Mouse (Mus musculus) kidney, adult 2 months (tissue): ENCODE results near the gene Shmt1. TPM values are rescaled to one million over a fixed set of nuclear protein-coding genes. Genes with fewer than 3 reads are reported as not detected.

Experiments used
- DNase-seq: peaks from one replicate; pipeline ENCODE4 v3.0.0; 2021
- H3K27ac ChIP-seq: fragments of 200-500 bp; 2 replicates; pipeline ENCODE4 v1.5.1; 2012; ENCODE audit warnings: low read depth, low read length, control low read depth, inconsistent platforms; ENCODE audit not compliant: insufficient read depth
- H3K27me3 ChIP-seq: fragments of 200-500 bp; replicated peaks from 2 replicates; pipeline ENCODE4 v1.6.1; 2012; ENCODE audit warnings: mild to moderate bottlenecking, moderate library complexity, low read length, inconsistent platforms; ENCODE audit not compliant: control insufficient read depth, insufficient read depth
- H3K36me3 ChIP-seq: fragments of 200-500 bp; 2 replicates; pipeline ENCODE4 v1.6.1; 2012; ENCODE audit warnings: mild to moderate bottlenecking, moderate library complexity, low read length, inconsistent platforms; ENCODE audit not compliant: control insufficient read depth, insufficient read depth
- H3K4me1 ChIP-seq: fragments of 200-500 bp; 2 replicates; pipeline ENCODE4 v1.6.1; 2011; ENCODE audit warnings: low read length; ENCODE audit not compliant: control insufficient read depth, insufficient read depth
- H3K4me3 ChIP-seq: fragments of 200-500 bp; 2 replicates; pipeline ENCODE4 v1.5.1; 2011; ENCODE audit warnings: mild to moderate bottlenecking, low read depth, low read length, control low read depth; ENCODE audit not compliant: insufficient read depth
- CTCF ChIP-seq: fragments of 200-500 bp; conservative IDR thresholded peaks from 2 replicates; pipeline ENCODE4 v1.5.1; 2011; ENCODE audit warnings: low read depth, mild to moderate bottlenecking, control low read depth, low read length, moderate library complexity, mixed read lengths; ENCODE audit not compliant: insufficient read depth, insufficient read length
- POLR2A ChIP-seq: fragments of 200-500 bp; IDR thresholded peaks from one replicate; pipeline ENCODE4 v1.6.1; 2011; ENCODE audit warnings: low read depth, low read length, control low read depth
- WGBS: fragments of 180-500 bp; shearing (Covaris S2); methylation state at CpG from one replicate; pipeline ENCODE4 v1.1.7; 2018; 5-methylcytosine and 5-hydroxymethylcytosine counted together
- polyA plus RNA-seq: library from polyadenylated mRNA; depleted of rRNA; stranded (reverse); fragments of >200 nt; gene quantifications from 2 replicates; pipeline ENCODE4 v1.2.3, GENCODE M21; 2012

The Shmt1 gene
- polyA plus RNA-seq, 1 experiment: 108 TPM

DNA sequence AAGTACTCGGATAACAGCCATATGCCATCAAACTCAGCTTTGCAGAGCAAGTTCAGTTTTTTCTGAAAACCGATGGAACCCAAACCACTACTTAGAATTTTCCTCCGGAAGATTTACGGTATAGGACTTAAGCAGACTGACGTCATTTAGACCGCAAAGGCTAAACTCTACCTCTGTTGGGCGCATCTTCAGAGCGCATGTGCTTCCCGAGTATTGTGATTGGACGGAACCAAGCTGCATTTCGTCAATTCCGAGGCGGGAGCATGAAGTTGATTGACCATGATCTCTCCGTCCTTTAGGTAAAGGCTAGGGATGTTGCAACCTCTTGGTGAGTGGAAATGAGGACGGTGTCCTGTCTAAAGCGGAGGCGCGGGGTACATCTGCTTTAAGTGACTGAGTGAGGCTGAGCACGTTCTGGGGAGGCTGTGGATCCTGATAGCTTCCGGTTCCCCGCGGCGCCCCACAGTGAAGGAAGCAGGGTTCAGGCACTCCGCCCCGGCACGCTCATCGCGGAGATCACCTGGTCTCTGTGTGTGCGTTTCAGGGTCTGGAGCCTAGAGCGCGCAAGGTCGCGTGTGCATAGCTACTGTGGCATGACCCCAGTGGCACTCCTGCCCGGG, 19.0 kb upstream of the Shmt1 start, which contains the start of gene Dhrs7b:
Gene Dhrs7b, plus strand, starts transcription at position 199 of the 620 bp plus-strand sequence.
- Histone ChIP-seq H3K4me1 (peaks cover 3% of the 10 kb centered on the region; the same call in 1 of the 2 replicates), H3K36me3 (no peaks in the 10 kb centered on the region), H3K27ac (peak within 1 kb of the TSS; percentile 27; the same call in 1 of the 2 replicates), H3K27me3 (no peaks in the 10 kb centered on the region), H3K4me3 (peak within 1 kb of the TSS; percentile 85)
- peak; percentile 95 for DNase-seq
- under 1% methylated on average over 34 of the region's 34 CpGs for WGBS
- no peak for TF ChIP-seq CTCF
- no peak for TF ChIP-seq POLR2A

DNA sequence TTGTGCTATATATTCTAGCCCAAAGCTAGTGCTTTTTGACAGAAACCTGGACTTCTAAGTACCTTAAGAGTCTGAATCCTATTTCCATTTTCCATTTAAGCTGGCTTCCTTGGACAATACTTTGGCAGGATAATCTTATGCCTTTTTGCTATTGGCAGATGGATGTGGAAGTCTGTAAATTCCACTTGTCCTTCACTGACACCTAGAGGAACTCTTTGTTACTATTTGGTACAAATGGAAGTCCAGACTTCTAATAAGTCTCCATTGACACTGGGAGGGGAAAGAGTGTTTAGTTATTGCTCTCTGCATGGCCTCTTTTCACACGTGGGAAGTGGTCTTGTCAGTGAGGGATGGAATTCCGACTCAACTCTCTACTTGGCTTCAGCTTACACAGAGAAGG, 17.4 kb upstream of the Shmt1 start:
- TF ChIP-seq CTCF (no peak), POLR2A (no peak)
- WGBS: 22% methylated on average over 2 of the region's 2 CpGs
- Histone ChIP-seq H3K27ac (no peak overlapping the region), H3K4me3 (no peak overlapping the region), H3K36me3 (no peaks in the 10 kb centered on the region), H3K4me1 (peaks cover 4% of the 10 kb centered on the region; the same call in 1 of the 2 replicates), H3K27me3 (no peaks in the 10 kb centered on the region)
- peak; percentile 61 for DNase-seq

- peak; percentile 70 for DNase-seq
- Histone ChIP-seq H3K36me3 (no peaks in the 10 kb centered on the region), H3K27ac (no peak overlapping the region), H3K27me3 (no peaks in the 10 kb centered on the region), H3K4me1 (peaks cover 4% of the 10 kb centered on the region; the same call in 1 of the 2 replicates), H3K4me3 (no peak overlapping the region)
- TF ChIP-seq POLR2A (no peak), CTCF (no peak)
- 60% methylated on average over 4 of the region's 4 CpGs for WGBS
Observed at GRCm38 (mm10) chr11:60827241-60827945, 15.9 kb upstream of the Shmt1 start.

GRCm38 (mm10) chr11:60826700-60827099, 15.2 kb upstream of the Shmt1 start:
- no peak overlapping the region for H3K4me3 ChIP-seq
- no peaks in the 10 kb centered on the region for H3K36me3 ChIP-seq
- no peaks in the 10 kb centered on the region for H3K27me3 ChIP-seq
- no peak for TF ChIP-seq CTCF
- no peak for TF ChIP-seq POLR2A
- no peak for DNase-seq
- H3K27ac ChIP-seq: no peak overlapping the region
- 68% methylated on average over 1 of the region's 1 CpGs for WGBS
- H3K4me1 ChIP-seq: peaks cover 4% of the 10 kb centered on the region; the same call in 1 of the 2 replicates

GRCm38 (mm10) chr11:60825191-60825590, 13.7 kb upstream of the Shmt1 start:
- H3K4me1 ChIP-seq: peaks cover 4% of the 10 kb centered on the region; the same call in 1 of the 2 replicates
- TF ChIP-seq POLR2A: no peak
- TF ChIP-seq CTCF: no peak
- H3K36me3 ChIP-seq: no peaks in the 10 kb centered on the region
- DNase-seq: peak; percentile 86
- no peaks in the 10 kb centered on the region for H3K27me3 ChIP-seq
- peak overlapping the region; percentile 7; the same call in 1 of the 2 replicates for H3K27ac ChIP-seq
- 26% methylated on average over 3 of the region's 3 CpGs for WGBS
- no peak overlapping the region for H3K4me3 ChIP-seq

DNA sequence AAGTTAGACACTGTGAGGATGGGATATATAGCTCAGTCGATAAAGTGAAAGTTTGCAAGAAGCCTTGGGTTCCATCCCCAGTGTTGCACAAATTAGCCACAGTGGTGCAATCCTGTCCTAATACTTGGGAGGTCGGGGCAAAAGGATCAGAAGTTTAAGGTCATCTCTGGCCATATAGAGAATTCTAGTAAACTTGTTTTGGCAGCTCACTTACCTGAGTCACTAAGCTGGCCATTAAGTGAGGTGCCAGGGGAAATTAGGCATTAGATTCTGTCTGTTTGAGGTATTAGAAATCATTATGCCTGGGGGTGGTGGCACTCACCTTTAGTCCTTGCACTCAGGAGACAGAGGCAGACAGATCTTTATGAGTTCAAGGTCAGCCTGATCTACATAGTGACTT, 12.3 kb upstream of the Shmt1 start:
- H3K27ac ChIP-seq: no peak overlapping the region
- H3K27me3 ChIP-seq: no peaks in the 10 kb centered on the region
- DNase-seq: no peak
- TF ChIP-seq POLR2A: no peak
- no peak overlapping the region for H3K4me3 ChIP-seq
- WGBS: 62% methylated on average over 2 of the region's 2 CpGs
- H3K4me1 ChIP-seq: peaks cover 4% of the 10 kb centered on the region; the same call in 1 of the 2 replicates
- no peaks in the 10 kb centered on the region for H3K36me3 ChIP-seq

DNA sequence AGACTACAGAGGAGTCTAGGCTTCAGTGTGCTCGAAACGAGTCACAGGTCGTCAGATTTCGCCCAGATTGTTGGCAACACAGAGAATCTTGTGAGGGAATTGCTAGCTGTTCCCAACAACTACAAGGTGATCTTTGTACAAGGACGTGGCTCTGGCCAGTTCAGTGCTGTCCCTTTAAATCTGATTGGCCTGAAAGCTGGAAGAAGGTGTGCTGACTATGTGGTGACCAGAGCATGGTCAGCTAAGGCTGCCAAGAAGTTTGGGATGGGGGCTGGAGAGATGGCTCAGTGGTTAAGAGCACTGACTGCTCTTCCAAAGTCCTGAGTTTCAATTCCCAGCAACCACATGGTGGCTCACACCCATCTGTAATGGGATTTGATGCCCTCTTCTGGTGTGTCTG, 4.9 kb upstream of the Shmt1 start:
- Histone ChIP-seq H3K36me3 (no peaks in the 10 kb centered on the region), H3K27me3 (no peaks in the 10 kb centered on the region), H3K4me3 (no peak overlapping the region), H3K4me1 (no peaks in the 10 kb centered on the region), H3K27ac (no peak overlapping the region)
- peak; percentile 60 for DNase-seq
- TF ChIP-seq CTCF: no peak
- WGBS: 51% methylated on average over 5 of the region's 5 CpGs
